Mouse (Mus musculus): Measurements from ENCODE around the gene Pbxip1. TPM values are rescaled to one million over a fixed set of nuclear protein-coding genes. Genes with fewer than 3 reads are reported as not detected.
A peak's percentile ranks its signal among the peaks of the same experiment; 100 is the strongest.

Gene Pbxip1
- polyA plus RNA-seq, 1 experiment from 2014 or later: 27.3 TPM

DNA sequence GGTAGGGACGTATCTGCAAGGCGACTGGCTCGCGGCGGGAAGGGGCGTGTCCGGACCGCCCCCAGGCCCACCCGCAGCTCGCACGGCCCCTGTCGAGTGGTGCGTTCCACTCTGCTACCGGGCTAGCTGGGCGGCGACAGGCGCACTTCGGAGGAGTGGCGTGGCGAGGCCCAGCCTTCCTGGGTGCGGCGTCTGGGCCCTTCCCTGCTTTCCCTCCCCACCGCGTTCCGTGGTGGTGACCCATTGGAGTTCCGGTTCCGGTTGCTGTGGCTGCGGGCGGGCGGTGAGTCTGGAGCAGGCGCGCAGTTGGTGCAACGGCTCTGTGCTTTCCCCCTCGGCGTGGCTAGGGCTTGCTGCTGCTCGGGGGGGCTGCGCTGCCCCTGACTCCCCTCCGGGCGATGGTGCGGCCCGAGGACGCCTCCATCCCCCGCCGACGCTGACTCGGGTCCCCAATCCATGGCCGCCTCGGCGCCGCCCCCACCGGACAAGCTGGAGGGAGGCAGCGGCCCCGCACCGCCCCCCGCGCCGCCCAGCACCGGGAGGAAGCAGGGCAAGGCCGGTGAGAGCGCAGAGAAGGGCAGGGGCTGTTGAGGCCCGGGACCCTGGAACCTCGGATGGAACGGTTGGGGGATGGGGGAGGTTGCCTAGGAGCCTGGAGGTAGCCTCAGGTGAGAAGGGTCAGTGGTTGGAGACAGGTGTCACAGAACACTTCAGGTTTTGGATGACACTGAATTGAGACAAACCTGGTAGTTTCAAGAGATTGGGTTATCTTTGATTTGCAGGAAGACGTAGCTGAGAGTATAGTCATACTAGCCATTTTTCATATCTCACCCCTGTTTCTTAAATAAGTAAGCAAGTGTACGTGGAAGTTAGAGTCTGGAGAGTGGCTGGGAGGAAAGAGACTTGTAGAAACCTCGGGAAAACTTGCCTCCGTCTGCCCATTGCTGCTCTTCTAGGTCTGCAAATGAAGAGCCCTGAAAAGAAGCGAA is 6.0 kb upstream of the Pbxip1 start, which contains the start of gene Pygo2:
TSS of gene Pygo2 (plus strand) at position 44 of the 989 bp plus-strand sequence.
- DNase-seq (ENCODE audit: low spot score): peak; percentile 91

DNA sequence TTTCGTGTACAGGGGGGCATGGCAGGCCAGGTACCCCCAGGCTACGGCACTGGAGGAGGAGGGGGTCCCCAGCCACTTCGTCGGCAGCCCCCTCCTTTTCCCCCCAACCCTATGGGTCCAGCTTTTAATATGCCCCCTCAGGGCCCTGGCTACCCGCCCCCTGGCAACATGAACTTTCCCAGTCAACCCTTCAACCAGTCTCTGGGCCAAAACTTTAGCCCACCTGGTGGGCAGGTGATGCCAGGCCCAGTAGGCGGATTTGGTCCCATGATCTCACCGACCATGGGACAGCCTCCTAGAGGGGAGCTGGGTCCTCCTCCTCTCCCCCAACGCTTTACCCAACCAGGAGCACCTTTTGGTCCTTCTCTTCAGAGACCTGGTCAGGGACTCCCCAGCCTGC is 3.9 kb upstream of the Pbxip1 start:
- DNase-seq (ENCODE audit: low spot score): no peak

DNA sequence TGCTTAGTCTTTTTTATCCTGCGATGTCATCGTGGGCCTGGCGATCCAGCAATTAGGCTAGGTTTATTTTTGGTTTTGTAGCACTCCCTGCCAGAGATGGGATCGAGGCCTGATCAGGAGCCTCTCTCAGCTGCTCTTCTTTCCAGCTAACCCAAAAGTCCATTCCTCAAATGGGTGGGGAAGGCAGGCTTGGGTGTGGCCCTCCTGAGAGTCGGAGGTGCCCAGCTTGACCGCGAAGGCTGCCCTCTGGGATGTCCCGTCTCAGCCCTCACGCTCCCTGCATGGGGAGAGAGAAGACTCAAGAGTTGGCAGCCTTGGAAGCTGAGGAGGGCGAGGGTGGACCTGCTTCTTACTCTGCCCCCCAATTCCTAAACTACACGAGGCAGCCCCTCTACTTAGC is 2.0 kb upstream of the Pbxip1 start:
- DNase-seq (ENCODE audit: low spot score): no peak

DNA sequence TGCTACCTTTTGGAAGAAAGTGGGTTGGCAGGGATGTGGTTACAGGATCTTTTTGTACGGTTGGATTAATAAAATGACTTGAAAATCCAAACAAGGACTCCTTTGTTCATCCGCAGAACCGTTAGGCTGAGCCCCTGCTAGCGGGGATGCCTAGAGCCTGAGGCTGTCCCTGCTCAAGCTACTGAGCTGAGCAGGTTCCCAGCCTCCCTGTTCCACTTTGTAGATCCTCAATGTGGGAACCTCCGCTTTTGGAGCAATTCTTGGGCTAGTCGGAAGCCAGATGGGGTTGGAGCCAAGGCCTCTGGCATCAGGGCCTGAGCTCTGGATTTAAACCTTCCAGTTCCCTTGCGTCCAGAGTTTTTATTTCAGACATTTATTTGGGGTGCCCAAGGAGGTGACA is 1.5 kb upstream of the Pbxip1 start:
- DNase-seq (ENCODE audit: low spot score): no peak

DNA sequence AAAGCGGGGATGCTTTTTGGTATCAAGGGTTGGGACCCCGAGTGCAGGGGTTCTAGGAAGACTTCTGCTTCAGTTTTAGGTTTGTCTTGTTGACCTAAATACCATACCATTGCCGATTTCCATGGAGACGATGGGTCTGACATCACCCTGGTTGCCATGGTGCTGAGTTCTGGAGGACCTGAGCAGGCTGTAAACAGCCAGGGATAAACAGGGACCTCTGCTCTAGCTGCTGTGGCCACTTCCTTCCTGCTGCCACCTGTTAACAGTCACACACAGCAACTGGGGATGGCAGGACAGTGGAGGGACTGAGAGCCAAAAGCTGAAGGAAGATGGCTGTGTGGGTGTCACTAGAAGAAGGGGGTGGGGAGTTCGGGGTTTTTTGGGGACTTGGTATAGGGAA is 763 bp downstream of the Pbxip1 start:
- DNase-seq (ENCODE audit: low spot score): peak; percentile 36

DNA sequence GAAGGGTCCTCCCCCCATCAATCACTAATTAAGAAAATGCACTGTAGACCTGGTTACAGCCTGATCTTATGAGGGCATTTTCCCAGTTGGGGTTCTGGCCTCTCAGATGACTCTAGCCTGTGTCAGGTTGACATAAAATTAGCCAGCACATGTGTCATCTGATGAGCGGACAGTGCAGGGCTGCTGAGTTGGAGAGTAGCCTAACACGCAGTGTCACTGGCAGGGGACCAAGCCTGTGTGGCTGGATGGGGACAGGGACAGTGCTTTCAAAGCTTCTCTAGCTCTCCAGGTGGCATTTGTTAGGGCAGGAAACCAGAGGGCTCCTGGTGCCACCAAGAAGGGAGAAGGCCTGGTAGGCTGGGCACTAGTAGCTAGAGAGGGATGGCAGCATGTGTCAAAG is 4.2 kb downstream of the Pbxip1 start:
- DNase-seq (ENCODE audit: low spot score): no peak

DNA sequence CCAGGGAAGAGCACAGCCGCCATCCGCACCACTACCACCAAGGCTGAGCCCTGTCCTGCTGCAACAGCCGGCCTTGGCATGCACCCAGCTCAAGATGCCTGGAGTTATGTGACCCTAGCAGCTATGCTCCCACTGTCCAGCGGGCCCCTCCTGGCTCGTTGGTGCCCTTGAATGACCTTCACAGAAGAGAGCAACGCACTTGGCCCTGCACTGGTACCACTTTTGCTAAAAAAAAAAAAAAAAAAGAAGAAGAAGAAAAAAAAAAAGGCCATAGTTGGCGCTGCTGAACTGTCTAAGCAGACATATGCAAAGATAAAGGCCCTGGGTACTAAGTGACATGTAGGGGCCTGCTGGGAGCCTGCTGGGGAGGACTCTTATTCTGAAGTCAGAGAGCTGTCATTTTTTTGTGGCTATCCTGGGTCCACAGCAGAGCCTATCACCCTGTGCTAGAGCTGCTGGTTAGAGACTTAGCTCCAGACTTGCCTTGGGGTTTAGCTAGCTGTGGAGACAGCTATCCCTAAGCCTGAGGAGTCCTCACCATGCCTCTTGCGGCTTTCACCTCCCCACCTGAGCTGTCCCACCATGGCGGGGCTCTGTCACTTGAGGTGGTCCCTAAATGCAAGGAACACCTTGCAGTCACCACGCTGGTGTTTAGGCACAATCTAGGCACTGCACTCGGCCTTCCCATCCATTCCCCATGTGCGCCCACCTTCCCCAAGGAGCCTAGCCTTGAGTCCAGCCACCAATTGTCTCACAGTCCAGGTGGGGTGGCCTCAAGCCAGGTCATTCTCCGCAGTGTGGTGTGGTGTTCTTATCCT is 12.4 kb downstream of the Pbxip1 start:
- DNase-seq (ENCODE audit: low spot score): peak; percentile 66

DNA sequence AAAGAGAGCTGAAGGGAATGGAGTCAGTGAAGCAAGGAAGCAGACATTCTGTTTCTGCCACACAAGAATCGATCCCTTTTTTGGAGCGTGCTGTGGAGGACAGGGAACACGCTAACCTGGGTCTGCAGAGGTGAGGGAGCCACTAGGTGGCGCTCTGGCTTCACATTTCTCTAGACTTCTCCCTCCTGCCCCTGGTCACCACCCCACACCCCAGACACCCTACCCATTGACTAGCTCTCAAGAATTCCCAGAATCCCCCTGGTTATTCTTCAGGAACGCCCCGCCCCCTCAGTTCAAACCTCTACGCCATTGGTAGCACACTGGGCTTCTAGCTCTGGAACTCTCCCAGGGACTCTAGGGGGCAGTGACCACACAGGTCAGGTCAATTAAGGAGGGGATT is 13.0 kb downstream of the Pbxip1 start:
- peak; percentile 71 for DNase-seq (ENCODE audit: low spot score)

DNA sequence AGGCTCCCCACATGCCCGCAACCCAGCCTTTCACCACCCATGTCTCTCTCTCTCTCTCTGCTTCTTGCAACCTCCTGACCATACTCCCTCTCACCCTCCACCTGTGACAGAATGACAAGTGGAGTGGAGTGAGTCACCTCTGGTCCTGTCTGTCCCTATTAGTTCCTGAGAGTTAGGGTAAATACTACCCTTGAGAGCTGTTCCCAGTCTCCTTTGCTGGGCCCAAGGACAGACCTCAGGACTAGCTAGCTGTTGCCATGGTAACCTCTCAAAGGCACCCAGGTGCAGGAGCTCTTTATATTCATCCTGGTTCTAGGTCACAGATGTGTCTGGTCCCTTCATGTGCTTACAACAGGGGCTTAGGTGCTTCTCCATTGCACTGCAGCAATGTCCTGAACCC is 15.4 kb downstream of the Pbxip1 start:
- peak; percentile 85 for DNase-seq (ENCODE audit: low spot score)

DNA sequence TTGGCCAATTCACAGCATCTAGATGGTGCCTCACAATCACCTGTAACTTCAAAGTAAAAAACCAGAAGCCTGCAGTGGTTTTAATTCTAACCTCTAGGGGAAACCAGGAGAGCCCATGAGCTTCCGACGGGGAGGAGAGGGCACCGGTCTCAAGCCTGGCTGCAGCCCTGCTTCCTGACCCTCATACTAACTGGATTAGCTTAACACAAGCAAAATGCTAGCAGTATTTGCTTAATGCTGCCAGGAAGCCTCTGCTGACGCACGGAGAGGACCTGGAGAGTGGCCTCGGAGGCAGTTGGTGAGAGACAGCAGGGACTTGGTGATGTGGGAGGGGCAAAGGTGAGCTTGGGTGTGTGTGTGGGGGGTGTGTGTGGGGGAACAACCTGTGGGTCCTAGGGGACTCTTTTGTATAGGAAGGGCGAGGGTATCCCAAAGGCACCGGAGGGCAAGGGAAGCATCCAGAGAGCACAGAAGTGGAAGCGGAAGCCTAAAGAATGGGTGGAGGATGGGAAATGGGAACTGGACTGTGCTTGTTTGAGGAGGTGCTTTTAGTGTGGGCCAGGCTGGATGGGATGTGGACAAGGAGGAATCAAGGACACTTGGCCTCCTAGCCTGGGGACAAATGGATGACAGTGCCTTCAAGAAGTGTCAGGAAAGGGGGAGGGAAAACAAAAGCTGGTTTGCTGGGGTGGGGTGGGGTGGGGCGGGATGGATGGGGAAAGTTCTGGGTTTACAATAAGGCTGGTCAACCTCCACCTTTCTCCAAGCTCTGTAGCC is 18.1 kb downstream of the Pbxip1 start, which contains the start of gene Pmvk:
TSS of gene Pmvk (plus strand) at position 141 of the 777 bp plus-strand sequence.
- no peak for DNase-seq (ENCODE audit: low spot score)

DNA sequence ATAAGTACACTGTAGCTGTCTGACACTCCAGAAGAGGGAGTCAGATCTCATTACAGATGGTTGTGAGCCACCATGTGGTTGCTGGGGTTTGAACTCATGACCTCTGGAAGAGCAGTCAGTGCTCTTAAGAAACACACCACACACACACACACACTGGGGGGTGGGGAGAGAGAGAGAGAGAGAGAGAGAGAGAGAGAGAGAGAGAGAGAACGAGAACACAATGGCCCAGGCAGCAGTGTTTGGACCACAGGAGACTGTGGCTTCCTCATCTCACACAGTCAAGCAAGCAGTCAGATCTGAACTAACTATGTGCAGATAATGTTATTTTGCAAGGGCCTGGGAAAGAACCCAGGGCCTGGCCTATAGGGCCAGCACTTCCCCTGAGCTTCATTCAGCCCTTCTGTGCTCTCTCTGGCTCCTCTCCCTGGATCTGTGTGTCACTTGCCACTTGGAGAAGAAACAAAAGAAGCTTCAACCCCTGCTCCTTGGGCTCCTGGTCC is 19.3 kb downstream of the Pbxip1 start:
- DNase-seq (ENCODE audit: low spot score): no peak

DNA sequence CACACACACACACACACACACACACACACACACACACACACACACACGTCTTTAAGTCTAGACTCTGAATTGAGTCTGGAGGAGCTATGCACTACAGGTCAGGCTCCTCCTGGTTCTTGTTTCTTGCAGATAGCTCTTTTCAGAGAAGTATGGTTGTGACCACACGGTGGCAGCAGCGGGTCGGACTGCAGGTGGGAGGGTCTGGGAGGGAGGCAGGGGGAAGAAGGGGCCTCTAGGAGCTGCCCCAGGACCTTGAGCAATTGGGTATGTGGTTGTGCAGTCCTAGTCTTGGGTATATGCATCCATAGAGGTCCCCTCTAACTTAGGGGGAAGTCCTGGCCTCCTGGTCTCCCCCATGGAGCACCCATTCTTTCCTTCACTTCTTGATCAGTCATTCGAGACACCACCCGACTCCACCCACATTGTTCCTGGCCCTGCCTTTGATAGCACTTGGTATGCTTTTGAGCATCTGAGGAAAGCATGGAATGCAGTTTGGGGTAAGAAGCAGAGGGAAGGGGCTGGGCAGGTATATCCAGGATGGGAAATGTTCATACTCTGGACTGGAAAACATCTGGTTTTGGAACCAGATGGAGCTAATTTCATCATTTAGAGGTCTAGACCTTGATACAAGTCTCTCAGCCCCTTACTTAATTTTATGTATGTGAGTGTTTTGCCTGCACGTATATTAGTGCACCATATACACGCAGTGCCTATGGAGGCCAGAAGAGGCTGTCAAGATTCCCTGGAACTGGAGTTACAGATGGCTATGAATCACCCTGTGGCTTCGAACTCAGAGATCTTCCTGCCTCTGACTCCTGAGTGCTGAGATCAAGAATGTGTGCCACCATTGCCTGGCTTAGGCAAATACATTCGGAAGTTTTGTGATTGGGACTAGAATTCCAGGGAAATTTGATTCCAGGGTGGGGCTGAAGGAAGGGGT is 20.5 kb downstream of the Pbxip1 start:
- peak; percentile 90 for DNase-seq (ENCODE audit: low spot score)

DNA sequence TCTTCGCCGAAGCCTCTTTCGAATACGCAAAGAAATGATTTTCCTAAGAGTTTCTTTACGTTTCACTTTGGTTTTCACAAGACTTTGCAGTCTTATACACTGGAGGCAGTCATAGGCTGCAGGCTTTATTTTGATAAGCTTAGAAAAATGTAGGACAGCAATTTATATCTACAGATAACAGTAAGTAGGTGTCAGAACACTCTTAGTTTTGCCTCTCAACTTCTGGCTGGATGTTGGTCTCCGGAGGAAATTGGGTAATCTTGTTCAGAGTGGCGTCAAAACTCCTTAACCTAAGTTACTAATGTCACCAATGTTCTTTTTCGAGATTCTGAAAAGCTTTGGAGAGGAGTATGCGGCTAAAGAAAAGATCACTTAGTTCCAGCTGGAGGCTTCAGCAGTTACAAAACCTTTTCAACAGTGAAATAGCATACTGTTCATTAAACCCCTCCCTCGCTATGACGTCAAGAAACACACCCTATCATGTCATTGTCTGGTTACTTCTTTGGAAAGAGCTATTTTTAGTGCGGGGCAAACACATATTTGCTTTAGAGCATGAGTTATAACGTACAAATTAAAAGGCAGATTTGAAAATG is 22.0 kb downstream of the Pbxip1 start:
- DNase-seq (ENCODE audit: low spot score): no peak

DNA sequence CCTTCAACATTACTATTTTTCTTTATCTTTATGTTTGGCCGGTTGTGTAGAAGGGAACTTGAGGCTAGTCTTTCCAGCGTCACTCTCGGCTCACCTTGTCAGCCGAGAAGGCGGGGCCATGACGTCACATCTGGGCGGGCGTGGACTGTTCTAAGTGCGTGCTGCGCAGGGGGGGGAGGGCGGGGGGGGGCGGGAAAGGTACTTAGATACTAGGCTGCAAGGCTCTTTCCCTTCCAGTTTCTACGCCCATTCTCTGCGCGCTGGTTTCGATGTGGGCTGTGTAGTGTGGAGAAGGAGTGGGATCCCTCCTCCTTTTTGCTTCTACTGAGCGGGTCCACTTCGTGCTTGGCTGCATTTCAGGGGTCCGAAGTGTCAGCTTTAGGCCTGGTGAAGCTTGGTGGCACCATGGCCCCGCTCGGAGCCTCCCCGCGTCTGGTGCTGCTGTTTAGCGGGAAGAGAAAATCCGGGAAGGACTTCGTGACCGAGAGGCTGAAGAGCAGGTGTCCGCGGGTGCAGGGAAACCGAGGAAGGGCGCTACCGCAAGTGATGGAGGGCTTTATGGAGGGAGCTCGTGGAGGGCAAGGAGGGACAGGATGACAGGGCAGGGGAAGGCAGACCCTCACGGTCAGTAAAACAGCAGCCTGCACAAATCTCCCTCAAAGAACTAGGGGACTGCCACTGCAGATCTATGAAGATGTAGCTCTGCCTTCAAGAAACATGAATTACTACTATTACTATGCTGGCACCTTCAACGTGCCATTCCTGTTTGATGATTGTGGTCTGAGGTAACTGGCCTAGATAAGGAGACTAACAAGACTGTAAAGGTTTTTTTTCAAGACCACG is 22.7 kb downstream of the Pbxip1 start:
- DNase-seq (ENCODE audit: low spot score): peak; percentile 92

DNA sequence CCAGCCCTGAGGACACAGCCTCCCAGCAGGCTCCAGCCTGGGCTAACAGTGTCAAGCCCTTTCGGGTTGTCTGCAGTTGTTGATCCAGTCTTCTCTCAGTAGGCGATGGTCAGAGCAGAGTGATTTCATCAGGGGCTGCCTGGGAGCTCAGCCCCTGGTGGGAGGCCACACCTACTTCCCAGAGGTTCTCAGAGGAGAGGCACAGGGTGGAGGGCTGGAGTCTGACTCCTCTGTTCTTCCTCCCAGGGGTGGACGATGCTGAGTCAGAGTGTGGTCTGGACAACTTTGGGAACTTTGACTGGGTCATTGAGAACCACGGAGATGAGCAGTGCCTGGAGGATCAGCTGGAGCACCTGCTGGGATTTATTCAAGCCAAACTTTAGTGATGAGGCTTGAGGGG is 31.8 kb downstream of the Pbxip1 start:
- DNase-seq (ENCODE audit: low spot score): no peak

DNA sequence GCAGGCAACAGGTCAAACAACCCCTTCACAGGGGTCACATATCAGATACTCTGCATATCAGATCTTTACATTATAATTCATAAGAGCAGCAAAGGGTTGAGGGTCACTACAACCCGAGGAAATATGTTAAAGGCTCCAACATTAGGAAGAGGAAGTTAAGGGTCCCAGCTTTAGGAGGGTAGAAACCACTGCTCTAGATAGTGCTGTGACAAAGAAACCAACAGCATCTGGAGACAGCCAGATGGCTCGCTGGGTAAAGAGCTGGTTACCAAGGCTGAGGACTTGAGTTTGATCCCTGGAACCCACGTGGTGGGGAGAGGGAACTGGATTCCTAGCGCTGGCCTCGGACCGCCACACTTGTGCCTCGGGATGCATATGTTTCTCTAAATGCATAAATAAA is 35.8 kb downstream of the Pbxip1 start:
- DNase-seq (ENCODE audit: low spot score): no peak

DNA sequence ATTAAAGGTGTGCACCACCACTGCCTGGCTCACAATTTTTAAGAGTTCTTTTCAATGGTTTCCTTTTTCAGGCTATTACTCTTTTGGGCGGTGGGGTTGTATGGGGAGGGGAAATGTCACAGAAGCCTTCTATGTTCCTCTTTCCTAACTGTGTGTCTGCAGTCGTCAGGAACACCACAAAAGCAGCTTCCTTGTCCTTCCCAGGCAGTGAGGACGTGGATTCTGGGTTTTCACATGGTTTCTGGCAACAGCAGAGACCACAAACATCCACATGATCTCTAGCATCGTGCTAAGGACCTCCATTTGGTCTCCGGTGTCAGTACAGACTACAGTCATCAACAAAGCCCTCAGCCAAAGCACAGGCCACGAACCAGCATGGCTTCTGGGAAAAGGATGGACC is 37.3 kb downstream of the Pbxip1 start:
- DNase-seq (ENCODE audit: low spot score): no peak

DNA sequence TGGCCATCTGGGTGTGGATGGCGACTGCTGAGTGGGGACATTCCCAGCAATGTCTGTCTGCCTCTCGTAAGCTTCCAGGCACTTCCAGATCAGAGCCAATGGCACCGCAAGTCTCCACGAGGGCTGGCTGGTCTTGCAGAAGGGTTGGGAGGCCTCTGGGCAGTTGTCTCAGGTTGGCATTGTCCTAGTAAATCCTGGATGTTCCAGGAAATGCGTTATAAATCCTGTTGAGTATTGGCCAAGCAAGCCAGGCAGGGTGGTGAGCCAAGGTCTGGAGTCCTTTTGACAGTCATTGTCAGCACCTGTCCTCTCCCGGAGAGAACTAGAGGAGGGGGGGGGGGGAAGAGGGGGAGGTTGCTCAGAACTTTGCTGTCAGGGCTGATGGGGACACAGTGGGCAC is 42.5 kb downstream of the Pbxip1 start:
- DNase-seq (ENCODE audit: low spot score): no peak

DNA sequence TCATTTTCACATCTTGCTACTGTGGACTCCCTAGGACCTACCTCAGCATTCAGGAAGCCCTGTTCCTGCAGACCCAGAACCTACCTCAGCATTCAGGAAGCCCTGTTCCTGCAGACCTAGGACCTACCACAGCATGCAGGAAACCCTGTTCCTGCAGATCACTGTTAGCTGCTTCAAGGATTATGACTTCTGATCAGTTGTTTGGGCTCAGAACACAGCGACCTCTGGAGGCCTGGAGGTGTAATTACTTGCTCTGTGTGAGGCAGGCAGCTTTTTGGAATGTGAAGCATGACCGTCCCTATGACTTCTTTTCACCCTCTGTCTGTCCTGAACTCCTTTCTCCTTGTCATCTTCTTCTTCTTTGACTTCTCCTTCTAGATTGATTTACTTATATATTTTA is 45.0 kb downstream of the Pbxip1 start:
- peak; percentile 70 for DNase-seq (ENCODE audit: low spot score)

All from thymus, postnatal 0 days (tissue).